Mouse (Mus musculus) liver, embryonic 12.5 days (tissue): Measurements from ENCODE around the gene Pon1. TPM values are rescaled to one million over a fixed set of nuclear protein-coding genes. Genes with fewer than 3 reads are reported as not detected.

Experiments
- ATAC-seq: fragments of 200-750 bp; cut with Nextera tagmentation; 2 replicates; pipeline ENCODE4 v1.8.0; 2017; ENCODE audit warnings: moderate number of reproducible peaks, mild to moderate bottlenecking, moderate library complexity
- H3K27ac ChIP-seq: fragments of 300-500 bp; sonication (generic); 2 replicates; pipeline ENCODE4 v1.5.1; 2016; ENCODE audit warnings: mild to moderate bottlenecking
- H3K27me3 ChIP-seq: fragments of 300-500 bp; sonication (generic); replicated peaks from 2 replicates; pipeline ENCODE4 v1.6.1; 2016; ENCODE audit warnings: mild to moderate bottlenecking, moderate library complexity
- H3K36me3 ChIP-seq: fragments of 300-500 bp; sonication (generic); 2 replicates; pipeline ENCODE4 v1.6.1; 2016; ENCODE audit warnings: mild to moderate bottlenecking, moderate library complexity
- H3K4me1 ChIP-seq: fragments of 300-500 bp; sonication (generic); 2 replicates; pipeline ENCODE4 v1.6.1; 2016
- H3K4me2 ChIP-seq: fragments of 300-500 bp; sonication (generic); 2 replicates; pipeline ENCODE4 v1.6.1; 2016; ENCODE audit warnings: mild to moderate bottlenecking, moderate library complexity
- H3K4me3 ChIP-seq: fragments of 300-500 bp; sonication (generic); 2 replicates; pipeline ENCODE4 v1.5.1; 2016; ENCODE audit warnings: mild to moderate bottlenecking, moderate library complexity
- H3K9ac ChIP-seq: fragments of 300-500 bp; sonication (generic); 2 replicates; pipeline ENCODE4 v1.6.1; 2016; ENCODE audit warnings: mild to moderate bottlenecking, moderate library complexity
- H3K9me3 ChIP-seq: fragments of 300-500 bp; sonication (generic); replicated peaks from 2 replicates; pipeline ENCODE4 v1.6.1; 2016; ENCODE audit warnings: mild to moderate bottlenecking, moderate library complexity
- WGBS: fragments of 180-500 bp; shearing (Covaris S2); methylation state at CpG from one replicate; pipeline ENCODE4 v1.1.7; 2016; ENCODE audit not compliant: insufficient replicate concordance; 5-methylcytosine and 5-hydroxymethylcytosine counted together
- polyA plus RNA-seq: library from polyadenylated mRNA; unstranded; fragments of >200 nt; fragmentation: Nextera tagmentation; extraction: Ambion mirVana; gene quantifications from 2 replicates; pipeline ENCODE4 v1.2.1, GENCODE M21; 2016

The Pon1 gene
- polyA plus RNA-seq, 1 experiment from 2014 or later = 0.66 TPM

DNA sequence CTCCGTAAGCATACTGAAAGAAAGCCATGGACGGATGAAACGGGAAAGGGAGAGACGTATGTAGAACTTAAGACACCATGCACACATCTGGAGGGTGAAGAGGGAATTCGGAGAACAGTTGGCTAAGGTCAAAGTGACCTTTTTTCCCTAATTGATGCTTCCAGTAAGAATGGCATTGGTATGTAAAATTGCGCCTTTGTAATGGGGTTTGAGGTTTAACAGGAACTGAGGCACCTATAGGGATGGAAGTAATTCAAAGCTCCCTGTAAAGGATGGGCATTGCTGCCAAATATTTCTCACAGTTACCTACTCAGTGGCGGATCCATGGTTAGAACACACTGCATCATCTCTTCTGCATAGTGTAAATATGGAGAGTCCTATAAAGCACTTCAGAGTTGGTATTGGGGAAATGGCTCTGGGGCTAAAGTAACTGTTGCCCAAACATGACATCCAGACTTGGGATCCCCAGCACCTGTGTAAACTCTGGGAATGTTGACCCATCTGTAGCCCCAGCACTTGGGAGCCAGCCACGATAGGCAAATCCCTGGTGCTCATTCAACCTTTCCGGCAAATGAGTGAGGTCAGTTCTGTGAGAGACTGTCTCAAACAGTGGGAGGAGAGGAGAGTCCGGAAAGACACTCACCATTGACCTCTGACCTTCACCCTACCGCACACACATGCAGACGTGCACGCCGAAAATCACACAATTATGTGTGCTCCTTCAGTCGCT is 74.4 kb downstream of the Pon1 start:
- Histone ChIP-seq H3K27me3 (no peaks in the 10 kb centered on the region), H3K4me2 (no peak overlapping the region), H3K36me3 (0 out of 2 replicates have a peak, but pooled peaks cover 14% of the 10 kb centered on the region), H3K27ac (no peak overlapping the region), H3K9ac (no peak overlapping the region), H3K9me3 (no peaks in the 10 kb centered on the region), H3K4me3 (no peak overlapping the region), H3K4me1 (no peaks in the 10 kb centered on the region)
- WGBS = 80% methylated on average over 15 of the region's 15 CpGs
- ATAC-seq = no peak

Other genes with a start within 250 kb of the Pon1 start
- 15.4 and 16.0 TPM in 2 replicates for gene Pon3, start 62.3 kb upstream of the Pon1 start, polyA plus RNA-seq
- gene Pon2, start 104.5 kb upstream of the Pon1 start, polyA plus RNA-seq = 59.3 and 60.6 TPM in 2 replicates
- 35.6 and 35.9 TPM in 2 replicates for gene Asb4, start 189.4 kb upstream of the Pon1 start, polyA plus RNA-seq